Comparison of ENCODE assay signal across 1 mouse cellular context in the genomic region with DNA sequence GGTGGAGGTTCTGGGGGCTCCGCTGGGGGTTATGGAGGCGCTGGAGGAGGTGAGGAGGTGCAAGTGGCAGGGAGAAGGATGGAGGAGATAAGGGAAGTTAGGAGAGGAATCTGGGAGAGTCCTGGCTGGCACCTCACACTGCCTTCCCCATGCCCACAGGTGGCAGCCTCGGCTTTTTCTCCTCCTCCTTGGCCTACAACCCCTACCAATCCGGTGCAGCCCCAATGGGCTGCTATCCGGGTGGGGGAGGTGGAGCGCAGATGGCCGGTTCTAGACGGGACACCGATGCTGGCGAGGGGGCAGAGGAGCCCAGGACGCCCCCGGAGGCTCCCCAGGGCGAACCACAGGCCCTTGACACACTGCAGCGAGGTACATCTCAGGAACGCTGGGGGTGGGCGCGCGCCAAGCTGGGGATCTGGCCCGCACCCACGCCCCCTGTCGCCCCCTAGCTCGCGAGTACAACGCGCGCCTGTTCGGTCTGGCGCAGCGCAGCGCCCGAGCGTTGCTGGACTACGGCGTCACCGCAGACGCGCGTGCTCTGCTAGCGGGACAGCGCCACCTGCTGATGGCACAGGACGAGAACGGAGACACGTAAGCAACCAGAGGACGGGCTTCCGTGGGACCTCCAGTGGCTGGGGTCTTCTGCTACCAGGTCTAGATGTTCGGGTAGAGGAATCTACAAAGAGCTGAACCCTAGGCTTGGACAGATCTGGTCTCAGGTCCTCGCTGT.
TF ChIP-seq lines count a peak whose summit lies in the region.

No protein-coding gene starts in this region.

TF ChIP-seq in MEL, 35 proteins besides CTCF, POLR2A, EP300 and RAD21 (continued from another document):
- TF ChIP-seq CHD1 (IDR thresholded peaks at IDR 0.05; ENCODE audit: low read depth, low read length) = no peak
- TF ChIP-seq ZNF384 (IDR thresholded peaks at IDR 0.05; ENCODE audit: low read depth, low read length) = no peak
- TF ChIP-seq TBP (IDR thresholded peaks at IDR 0.05; ENCODE audit: low read depth, low read length) = no peak
- no peak for TF ChIP-seq MEF2A (IDR thresholded peaks at IDR 0.05; ENCODE audit: extremely low read depth, insufficient replicate concordance, low read depth, low read length, poor library complexity, severe bottlenecking)
- TF ChIP-seq BHLHE40 (IDR thresholded peaks at IDR 0.05; ENCODE audit: borderline replicate concordance, low read depth, low read length) = 0 out of 2 replicates have a peak, but pooled peaks have one; percentile 21
- no peak for TF ChIP-seq GATA1 (IDR thresholded peaks at IDR 0.05; ENCODE audit: low read depth, low read length)
- TF ChIP-seq ZMIZ1 (IDR thresholded peaks at IDR 0.05; ENCODE audit: low read depth, low read length) = no peak
- no peak for TF ChIP-seq ELF1 (IDR thresholded peaks at IDR 0.05; ENCODE audit: low read depth, low read length)
- TF ChIP-seq RCOR1 (IDR thresholded peaks at IDR 0.05; ENCODE audit: low read depth, low read length) = no peak
- peak; percentile 54; the same call in 1 of the 2 replicates for TF ChIP-seq NRF1 (IDR thresholded peaks at IDR 0.05; ENCODE audit: insufficient read depth, low read depth, low read length, poor library complexity, severe bottlenecking)
- TF ChIP-seq MAFK (IDR thresholded peaks at IDR 0.05; ENCODE audit: borderline replicate concordance, low read depth, low read length) = no peak
- no peak for TF ChIP-seq ZKSCAN1 (IDR thresholded peaks at IDR 0.05; ENCODE audit: low read depth, low read length)
- peak; percentile 75; the same call in 1 of the 2 replicates for TF ChIP-seq SIN3A (IDR thresholded peaks at IDR 0.05; ENCODE audit: low read length)
- no peak; the same call in 1 of the 2 replicates for TF ChIP-seq MAZ (IDR thresholded peaks at IDR 0.05; ENCODE audit: low read depth, low read length)
- TF ChIP-seq USF2 (IDR thresholded peaks at IDR 0.05; ENCODE audit: borderline replicate concordance in 1 of 2, insufficient read depth in 1 of 2, low read depth in 1 of 2, low read length in 2 of 2) = no peak
- peak; percentile 87 for TF ChIP-seq MYC (IDR thresholded peaks at IDR 0.05; ENCODE audit: low read depth, low read length)
- TF ChIP-seq USF1 (IDR thresholded peaks at IDR 0.05; ENCODE audit: low read depth, low read length) = no peak
- no peak for TF ChIP-seq POLR2AphosphoS2 (IDR thresholded peaks at IDR 0.05; ENCODE audit: low read length)
- TF ChIP-seq KAT2A (conservative IDR thresholded peaks at IDR 0.05; ENCODE audit: low read depth, low read length) = no peak
- TF ChIP-seq SMC3 (IDR thresholded peaks at IDR 0.05; ENCODE audit: low read depth, low read length) = peak; percentile 83
- no peak for TF ChIP-seq ETS1 (IDR thresholded peaks at IDR 0.05; ENCODE audit: low read depth, low read length)
- TF ChIP-seq CHD2 (IDR thresholded peaks at IDR 0.05; ENCODE audit: low read length) = no peak
- TF ChIP-seq MYB (IDR thresholded peaks at IDR 0.05; ENCODE audit: low read depth, low read length) = no peak
- TF ChIP-seq E2F4 (IDR thresholded peaks at IDR 0.05; ENCODE audit: borderline replicate concordance, low read depth, low read length) = no peak
- TF ChIP-seq POLR2AphosphoS5 (IDR thresholded peaks at IDR 0.05; ENCODE audit: borderline replicate concordance, low read depth, low read length) = no peak
- TF ChIP-seq MXI1 (IDR thresholded peaks at IDR 0.05; ENCODE audit: low read depth, low read length) = peak; percentile 91
- TF ChIP-seq GABPA (IDR thresholded peaks at IDR 0.05; ENCODE audit: low read depth, low read length) = no peak
- TF ChIP-seq UBTF (IDR thresholded peaks at IDR 0.05; ENCODE audit: borderline replicate concordance, insufficient read depth, low read depth, low read length) = 0 out of 2 replicates have a peak, but pooled peaks have one; percentile 54
- no peak for TF ChIP-seq JUND (IDR thresholded peaks at IDR 0.05; ENCODE audit: low read depth, low read length)
- TF ChIP-seq MAX (IDR thresholded peaks at IDR 0.05; ENCODE audit: low read length) = peak; percentile 81
- TF ChIP-seq HCFC1 (IDR thresholded peaks at IDR 0.05; ENCODE audit: low read depth, low read length) = peak; percentile 48; the same call in 1 of the 2 replicates
